Mouse (Mus musculus): Measurements from ENCODE around the gene Tnnc2.

DNA sequence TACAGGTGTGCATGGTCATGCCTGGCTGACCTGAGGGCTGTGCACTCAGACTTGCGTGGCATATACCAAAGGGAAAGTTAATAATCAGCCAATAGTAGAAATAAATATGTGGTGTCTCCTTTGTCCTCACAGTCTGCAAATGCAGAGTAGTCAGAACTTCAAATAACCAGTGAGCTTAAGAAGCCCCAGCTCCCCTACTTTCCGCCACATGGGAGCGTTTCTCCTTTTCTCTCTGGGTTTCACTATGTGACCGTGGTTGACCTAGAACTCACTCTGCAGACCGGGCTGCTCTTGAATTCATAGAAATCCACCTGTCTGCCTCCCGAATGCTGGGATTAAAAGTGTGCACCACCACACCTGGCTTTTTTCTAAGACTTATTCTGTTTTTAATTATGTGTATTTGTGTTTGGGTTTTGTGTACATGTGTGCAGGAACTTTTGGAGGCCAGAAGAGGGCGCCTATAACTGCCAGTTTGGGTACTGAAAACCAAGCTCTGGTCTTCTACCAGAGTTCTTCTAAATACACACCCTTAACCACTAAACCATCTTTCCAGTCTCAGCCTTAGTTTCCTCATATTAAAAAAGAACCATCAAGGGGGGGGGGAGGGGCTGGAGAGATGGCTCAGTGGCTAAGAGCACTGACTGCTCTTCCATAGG, 4.3 kb upstream of the Tnnc2 start:
- no peak for TF ChIP-seq CTCF (IDR thresholded peaks at IDR 0.05; ENCODE audit: control insufficient read depth, insufficient read depth, insufficient replicate concordance, low read depth, low read length)
- no peak for TF ChIP-seq POLR2A (IDR thresholded peaks at IDR 0.05; ENCODE audit: control insufficient read depth, low read depth, low read length)

All from testis, adult 2 months (tissue).